Mouse (Mus musculus) spleen, adult 18-20 months (tissue): ENCODE data around the gene Slc10a1.

ENCODE experiments used
- DNase-seq, 2 experiments: peaks; one replicate each; pipeline ENCODE4 v3.0.0; 2022; ENCODE audit warnings: mixed read lengths in 2 of 2

Gene Slc10a1

GRCm38 (mm10) chr12:80968605-80969004 is at the start of gene Slc10a1:
TSS of gene Slc10a1 (minus strand) at chr12:80968705.
- no peak for DNase-seq

GRCm38 (mm10) chr12:81017624-81018023 is 49.1 kb upstream of the Slc10a1 start:
- DNase-seq = no peak

- DNase-seq = no peak
Observed at GRCm38 (mm10) chr12:81013496-81013895, 45.0 kb upstream of the Slc10a1 start.

- no peak for DNase-seq
Observed at GRCm38 (mm10) chr12:81011994-81012393, 43.5 kb upstream of the Slc10a1 start.

- DNase-seq = no peak
Observed at GRCm38 (mm10) chr12:81009813-81010212, 41.3 kb upstream of the Slc10a1 start.

GRCm38 (mm10) chr12:81002841-81003635 is 34.5 kb upstream of the Slc10a1 start:
- no peak for DNase-seq

GRCm38 (mm10) chr12:81000924-81001323 is 32.4 kb upstream of the Slc10a1 start:
- DNase-seq = no peak

GRCm38 (mm10) chr12:80998528-80999221 is 30.2 kb upstream of the Slc10a1 start:
- peak; percentile 5 to 16 for DNase-seq

- no peak for DNase-seq
Observed at GRCm38 (mm10) chr12:80997652-80998051, 29.1 kb upstream of the Slc10a1 start.

GRCm38 (mm10) chr12:80995326-80995725 is 26.8 kb upstream of the Slc10a1 start:
- no peak for DNase-seq

- DNase-seq = no peak
Observed at GRCm38 (mm10) chr12:80993773-80994172, 25.3 kb upstream of the Slc10a1 start.

GRCm38 (mm10) chr12:80992540-80993122 is 24.1 kb upstream of the Slc10a1 start:
- no peak for DNase-seq

GRCm38 (mm10) chr12:80991806-80992205 is 23.3 kb upstream of the Slc10a1 start:
- DNase-seq = peak in 1 of 2 experiments; percentile 9

GRCm38 (mm10) chr12:80990901-80991445 is 22.5 kb upstream of the Slc10a1 start:
- no peak for DNase-seq

GRCm38 (mm10) chr12:80988286-80988685 is 19.8 kb upstream of the Slc10a1 start:
- no peak for DNase-seq

- DNase-seq = no peak
Observed at GRCm38 (mm10) chr12:80986628-80987027, 18.1 kb upstream of the Slc10a1 start.

- no peak for DNase-seq
Observed at GRCm38 (mm10) chr12:80983695-80984094, 15.2 kb upstream of the Slc10a1 start.

- DNase-seq = peak; percentile 17 to 75
Observed at GRCm38 (mm10) chr12:80982326-80982725, 13.8 kb upstream of the Slc10a1 start.

- no peak for DNase-seq
Observed at GRCm38 (mm10) chr12:80975939-80976671, 7.6 kb upstream of the Slc10a1 start.

- no peak for DNase-seq
Observed at GRCm38 (mm10) chr12:80971756-80972155, 3.3 kb upstream of the Slc10a1 start.

- no peak for DNase-seq
Observed at GRCm38 (mm10) chr12:80970181-80970705, 1.7 kb upstream of the Slc10a1 start.

GRCm38 (mm10) chr12:80967918-80968317 is 587 bp downstream of the Slc10a1 start:
- no peak for DNase-seq
